Comparison of ENCODE assay signal across 35 mouse cellular contexts in the genomic region with DNA sequence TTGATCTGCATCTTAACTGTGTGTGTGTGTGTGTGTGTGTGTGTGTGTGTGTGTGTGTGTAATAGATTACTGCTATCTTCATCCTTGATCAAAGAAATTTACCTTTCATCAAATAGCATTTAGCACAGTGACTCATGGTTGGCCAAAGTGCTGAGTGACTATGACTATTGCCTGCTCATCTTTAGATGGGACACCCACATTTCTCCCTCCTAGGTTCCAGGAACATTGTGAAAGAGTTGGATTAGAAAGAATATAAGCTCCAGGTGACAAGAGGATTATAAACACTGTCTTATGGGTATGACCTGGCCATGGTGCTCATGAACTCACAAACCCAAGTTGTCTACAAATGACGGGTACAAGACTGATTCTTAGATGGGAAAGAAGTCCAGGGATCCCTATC. TPM values are rescaled to one million over a fixed set of nuclear protein-coding genes. Genes with fewer than 3 reads are reported as not detected.
"Had no signal": no experiment of that assay in that cellular context is flagged by ENCODE, and none has a peak within 500 bp of the region (broad histone marks: within the 10 kb centered on the region; RNA-seq: fewer than 3 reads in every experiment).

No protein-coding gene starts in this region.

- DNase-seq: cerebellum, adult 8-10 months; cerebellum, adult 9-10 months; cerebellum, adult 9-11 months; cerebellum, postnatal 10 days; cerebellum, postnatal 14 days; cerebellum, postnatal 25 days; cerebellum, postnatal 36 days; embryo, embryonic 11 days; forebrain, postnatal 0 days; gastrocnemius, adult 2 months; gastrocnemius, postnatal 10 days; gastrocnemius, postnatal 14 days; gastrocnemius, postnatal 25 days; gastrocnemius, postnatal 36 days; heart, adult 11 months; heart, adult 18-20 months; heart, adult 2 months had no signal

- ATAC-seq: forebrain, embryonic 13.5 days; forebrain, embryonic 14.5 days; forebrain, embryonic 15.5 days; forebrain, embryonic 16.5 days; forebrain, postnatal 0 days had no signal

RNA-seq across cellular contexts. Expression of gene Gm10944, which starts 26.9 kb away (rescaled TPM):
- polyA plus RNA-seq: cortical plate, adult 2 months; embryonic facial prominence, embryonic 10.5 days; embryonic facial prominence, embryonic 11.5 days; embryonic facial prominence, embryonic 12.5 days; embryonic facial prominence, embryonic 13.5 days; embryonic facial prominence, embryonic 14.5 days; embryonic facial prominence, embryonic 15.5 days; erythroblast, embryonic 14.5 days; forebrain, embryonic 10.5 days; forebrain, embryonic 11.5 days; forebrain, embryonic 12.5 days; forebrain, embryonic 13.5 days; forebrain, embryonic 14.5 days; forebrain, embryonic 15.5 days; forebrain, embryonic 16.5 days; forebrain, postnatal 0 days; frontal cortex, adult 2 months; heart, adult 2 months; heart, embryonic 10.5 days; heart, embryonic 11.5 days had no signal
